Mouse (Mus musculus) gastrocnemius, adult 8-10 months (tissue): Measurements from ENCODE around the gene Arl14ep. TPM values are rescaled to one million over a fixed set of nuclear protein-coding genes. Genes with fewer than 3 reads are reported as not detected.

Experiments used
- DNase-seq, 2 experiments: peaks; one replicate each; pipeline ENCODE4 v3.0.0; 2022; ENCODE audit warnings: low spot score in 2 of 2
- total RNA-seq, 4 experiments: library from RNA; stranded (reverse); gene quantifications; 2 replicates each; pipeline ENCODE4 v1.2.4; 2022

Arl14ep gene
- total RNA-seq, 4 experiments from 2014 or later = 5.5 to 6.7 (median 5.6) TPM

GRCm38 (mm10) chr2:106955621-106956020 lies 18.6 kb downstream of the Arl14ep start:
- DNase-seq = no peak

- DNase-seq = no peak
These were observed 19.2 kb downstream of the Arl14ep start for GRCm38 (mm10) chr2:106954975-106955374.

- DNase-seq = no peak
These were observed 31.8 kb downstream of the Arl14ep start for GRCm38 (mm10) chr2:106942451-106942850.

GRCm38 (mm10) chr2:106935681-106936080 lies 38.5 kb downstream of the Arl14ep start:
- DNase-seq = no peak

GRCm38 (mm10) chr2:106929906-106930305 lies 44.3 kb downstream of the Arl14ep start:
- DNase-seq = no peak

Other genes with a start within 250 kb of the Arl14ep start
- not detected for gene Fshb, start 85.2 kb upstream of the Arl14ep start, total RNA-seq